8 mouse cellular contexts compared by ENCODE assay signal in the genomic region with DNA sequence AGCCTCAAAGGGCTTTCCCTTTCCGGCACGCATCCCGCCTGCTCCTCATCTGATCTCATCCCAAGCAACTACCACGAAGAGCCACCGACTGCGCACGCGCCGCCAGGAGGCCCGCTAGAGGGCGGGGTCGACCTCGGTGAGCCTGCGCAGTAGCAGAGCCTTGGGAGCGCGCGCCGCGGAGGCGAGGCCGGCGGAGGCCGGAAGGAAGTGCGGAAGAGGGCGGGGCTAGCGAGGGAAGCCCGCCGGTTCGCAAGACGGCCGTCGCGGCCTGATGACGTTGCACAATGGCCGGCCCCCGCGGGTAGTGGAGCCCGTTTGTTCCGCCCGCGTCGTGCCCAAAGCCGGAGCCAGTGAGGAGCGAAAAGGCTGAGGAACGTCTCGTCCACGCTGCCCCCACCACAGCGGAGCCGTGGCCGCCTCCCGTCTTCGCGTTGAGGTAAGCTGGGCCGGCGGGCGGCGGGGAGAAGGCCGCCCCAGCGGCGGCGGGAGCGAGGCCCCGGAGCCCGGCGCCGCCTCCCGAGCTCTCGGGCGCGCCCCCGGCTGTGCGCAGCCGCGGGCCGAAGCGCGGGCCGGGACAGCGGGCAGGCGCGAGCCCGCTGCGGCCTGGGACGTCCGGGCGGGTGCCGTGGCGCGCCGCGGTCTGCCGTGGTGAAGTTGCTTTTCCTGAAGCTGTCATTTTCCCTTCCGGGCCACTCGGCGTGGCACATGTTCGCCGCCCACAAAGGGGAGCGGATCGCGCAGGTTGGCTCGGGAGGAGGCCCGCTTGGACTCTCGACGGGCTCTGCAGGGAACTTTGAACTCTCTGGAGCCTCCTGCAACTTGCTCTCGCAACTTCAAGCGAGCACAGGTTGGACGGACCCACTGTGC. TPM values are rescaled to one million over a fixed set of nuclear protein-coding genes. Genes with fewer than 3 reads are reported as not detected.
DNase-seq lines count a peak whose midpoint lies in the region; ATAC-seq and TF ChIP-seq lines count a peak whose summit lies in the region.

A gene (plus strand): TSS at position 245 of the 867 bp plus-strand sequence.

- under 1% methylated on average over 107 of the region's 107 CpGs for WGBS in cerebellum, adult 2 months
- under 1% methylated on average over 102 of the region's 107 CpGs for WGBS in forebrain, postnatal 0 days
- under 1% methylated on average over 107 of the region's 107 CpGs for WGBS in lung, embryonic 15.5 days

- peak within 1 kb of the TSS; percentile 83 to 84 for H3K4me3 ChIP-seq in MEL (ENCODE audit: control insufficient read depth in 1 of 2, insufficient read depth in 1 of 2, low read depth in 2 of 2, low read length in 2 of 2)
- H3K4me3 ChIP-seq in cerebellum, adult 2 months (replicated peaks; ENCODE audit: insufficient read depth, low read depth, low read length) = peak within 1 kb of the TSS; percentile 78
- H3K4me3 ChIP-seq in forebrain, postnatal 0 days (ENCODE audit: low read depth, low read length) = peak within 1 kb of the TSS; percentile 93
- H3K4me3 ChIP-seq in lung, embryonic 15.5 days = peak within 1 kb of the TSS; percentile 96

- TF ChIP-seq EP300 in MEL (IDR thresholded peaks at IDR 0.05; ENCODE audit: low read depth in 1 of 2, low read length in 2 of 2) = peak in 1 of 2 experiments; percentile 9; a peak in 1 of 4 replicates

- H3K9ac ChIP-seq in MEL (ENCODE audit: control insufficient read depth, low read depth, low read length, poor library complexity, severe bottlenecking) = peak within 1 kb of the TSS; percentile 94
- H3K9ac ChIP-seq in forebrain, postnatal 0 days = peak within 1 kb of the TSS; percentile 87
- peak within 1 kb of the TSS; percentile 97 for H3K9ac ChIP-seq in lung, embryonic 15.5 days

- peaks cover 50% of the 10 kb centered on the region for H3K79me2 ChIP-seq in MEL (ENCODE audit: control insufficient read depth, insufficient read depth, low read length, poor library complexity)

- peak; percentile 97 for ATAC-seq in forebrain, postnatal 0 days
- ATAC-seq in lung, embryonic 15.5 days (ENCODE audit: borderline replicate concordance, extremely low read depth, low FRiP score, low TSS enrichment) = peak; percentile 96

- H3K27ac ChIP-seq in MEL (ENCODE audit: control insufficient read depth, low read depth, low read length) = peak within 1 kb of the TSS; percentile 89
- H3K27ac ChIP-seq in cerebellum, adult 2 months (ENCODE audit: insufficient read depth, low read length) = peak within 1 kb of the TSS; percentile 72
- H3K27ac ChIP-seq in forebrain, postnatal 0 days (ENCODE audit: low read depth, low read length) = peak within 1 kb of the TSS; percentile 90
- peak within 1 kb of the TSS; percentile 96 for H3K27ac ChIP-seq in lung, embryonic 15.5 days

- peak; percentile 99 for DNase-seq in MEL (ENCODE audit: low read depth, low spot score)
- peak; percentile 99 to 100 for DNase-seq in cerebellum, adult 2 months
- peak; percentile 100 for DNase-seq in forebrain, postnatal 0 days
- DNase-seq in heart, postnatal 4 days = peak; percentile 100
- peak; percentile 98 to 99 for DNase-seq in layer of hippocampus, adult 8-10 months (ENCODE audit: low spot score in 2 of 2)
- DNase-seq in ovary, adult 18-20 months (ENCODE audit: low spot score) = peak; percentile 99
- peak; percentile 99 for DNase-seq in thymus, postnatal 0 days (ENCODE audit: low spot score)

- peaks cover under 1 to 30% of the 10 kb centered on the region in 2 experiments; a peak in 3 of 4 replicates for H3K4me1 ChIP-seq in MEL (ENCODE audit: control insufficient read depth in 1 of 2, insufficient read depth in 2 of 2, low read length in 2 of 2)
- peaks cover 3% of the 10 kb centered on the region; the same call in 1 of the 2 replicates for H3K4me1 ChIP-seq in cerebellum, adult 2 months (ENCODE audit: control insufficient read depth, insufficient read depth, low read length)
- H3K4me1 ChIP-seq in forebrain, postnatal 0 days (ENCODE audit: insufficient read depth) = peaks cover 10% of the 10 kb centered on the region
- peaks cover 12% of the 10 kb centered on the region for H3K4me1 ChIP-seq in lung, embryonic 15.5 days

- H3K27me3 ChIP-seq in MEL (ENCODE audit: control insufficient read depth in 1 of 2, insufficient read depth in 2 of 2, low read length in 2 of 2) = no peaks in the 10 kb centered on the region
- no peaks in the 10 kb centered on the region for H3K27me3 ChIP-seq in cerebellum, adult 2 months (ENCODE audit: control insufficient read depth, insufficient read depth, low read length)
- no peaks in the 10 kb centered on the region for H3K27me3 ChIP-seq in forebrain, postnatal 0 days (ENCODE audit: insufficient read depth, low read length)
- no peaks in the 10 kb centered on the region for H3K27me3 ChIP-seq in lung, embryonic 15.5 days

- H3K9me3 ChIP-seq in MEL (replicated peaks; ENCODE audit: insufficient read depth, low read length) = no peaks in the 10 kb centered on the region
- H3K9me3 ChIP-seq in forebrain, postnatal 0 days (ENCODE audit: low read length) = no peaks in the 10 kb centered on the region
- no peaks in the 10 kb centered on the region for H3K9me3 ChIP-seq in lung, embryonic 15.5 days

- no peak for TF ChIP-seq RAD21 in MEL (IDR thresholded peaks at IDR 0.05; ENCODE audit: low read depth, low read length)

- no peak for TF ChIP-seq CTCF in MEL (IDR thresholded peaks at IDR 0.05 in 2 of 3, conservative IDR thresholded peaks at IDR 0.05 in 1 of 3; ENCODE audit: control insufficient read depth in 1 of 3, insufficient read depth in 1 of 3, low read depth in 2 of 3, low read length in 3 of 3, poor library complexity in 1 of 3, severe bottlenecking in 1 of 3)
- no peak for TF ChIP-seq CTCF in cerebellum, adult 2 months (IDR thresholded peaks at IDR 0.05; ENCODE audit: borderline replicate concordance, insufficient read depth, low read depth, low read length)
- TF ChIP-seq CTCF in forebrain, postnatal 0 days (IDR thresholded peaks at IDR 0.05; ENCODE audit: low read depth) = peak; percentile 69

- H3K36me3 ChIP-seq in MEL (ENCODE audit: control insufficient read depth in 1 of 2, insufficient read depth in 2 of 2, low read length in 2 of 2) = peaks cover 12 to 22% of the 10 kb centered on the region in 2 experiments
- peaks cover 10% of the 10 kb centered on the region for H3K36me3 ChIP-seq in forebrain, postnatal 0 days (ENCODE audit: insufficient read depth)
- peaks cover 22% of the 10 kb centered on the region; the same call in 1 of the 2 replicates for H3K36me3 ChIP-seq in lung, embryonic 15.5 days

- peak within 1 kb of the TSS; percentile 83 for H3K4me2 ChIP-seq in forebrain, postnatal 0 days (ENCODE audit: low read depth)
- H3K4me2 ChIP-seq in lung, embryonic 15.5 days = peak within 1 kb of the TSS; percentile 78

- TF ChIP-seq POLR2A in MEL (IDR thresholded peaks at IDR 0.05; ENCODE audit: control insufficient read depth in 1 of 2, insufficient read depth in 1 of 2, low read depth in 1 of 2, low read length in 2 of 2, poor library complexity in 1 of 2) = peak; percentile 56 to 94; a peak in 2 of 4 replicates
- peak; percentile 93 for TF ChIP-seq POLR2A in cerebellum, adult 2 months (IDR thresholded peaks at IDR 0.05; ENCODE audit: borderline replicate concordance, insufficient read depth, low read length)

TF ChIP-seq in MEL, 35 proteins besides CTCF, POLR2A, EP300 and RAD21 (continues in another document):
- TF ChIP-seq UBTF (IDR thresholded peaks at IDR 0.05; ENCODE audit: borderline replicate concordance, insufficient read depth, low read depth, low read length) (no peak), USF2 (IDR thresholded peaks at IDR 0.05; ENCODE audit: borderline replicate concordance in 1 of 2, insufficient read depth in 1 of 2, low read depth in 1 of 2, low read length in 2 of 2) (no peak), ELF1 (IDR thresholded peaks at IDR 0.05; ENCODE audit: low read depth, low read length) (peak; percentile 90), SMC3 (IDR thresholded peaks at IDR 0.05; ENCODE audit: low read depth, low read length) (no peak), ETS1 (IDR thresholded peaks at IDR 0.05; ENCODE audit: low read depth, low read length) (0 out of 2 replicates have a peak, but pooled peaks have one; percentile 36), MAFK (IDR thresholded peaks at IDR 0.05; ENCODE audit: borderline replicate concordance, low read depth, low read length) (no peak), TBP (IDR thresholded peaks at IDR 0.05; ENCODE audit: low read depth, low read length) (peak; percentile 66), MEF2A (IDR thresholded peaks at IDR 0.05; ENCODE audit: extremely low read depth, insufficient replicate concordance, low read depth, low read length, poor library complexity, severe bottlenecking) (peak; percentile 28; the same call in 1 of the 2 replicates), USF1 (IDR thresholded peaks at IDR 0.05; ENCODE audit: low read depth, low read length) (no peak), CHD1 (IDR thresholded peaks at IDR 0.05; ENCODE audit: low read depth, low read length) (0 out of 2 replicates have a peak, but pooled peaks have one; percentile 13), HCFC1 (IDR thresholded peaks at IDR 0.05; ENCODE audit: low read depth, low read length) (peak; percentile 92), MAZ (IDR thresholded peaks at IDR 0.05; ENCODE audit: low read depth, low read length) (no peak), NELFE (IDR thresholded peaks at IDR 0.05; ENCODE audit: low read depth, low read length) (peak; percentile 92), SIN3A (IDR thresholded peaks at IDR 0.05; ENCODE audit: low read length) (peak; percentile 82), ZC3H11A (IDR thresholded peaks at IDR 0.05; ENCODE audit: low read depth, low read length) (no peak), POLR2AphosphoS2 (IDR thresholded peaks at IDR 0.05; ENCODE audit: low read length) (peak; percentile 92), NRF1 (IDR thresholded peaks at IDR 0.05; ENCODE audit: insufficient read depth, low read depth, low read length, poor library complexity, severe bottlenecking) (peak; percentile 95), GABPA (IDR thresholded peaks at IDR 0.05; ENCODE audit: low read depth, low read length) (no peak), GATA1 (IDR thresholded peaks at IDR 0.05; ENCODE audit: low read depth, low read length) (no peak), MYB (IDR thresholded peaks at IDR 0.05; ENCODE audit: low read depth, low read length) (no peak)

RNA-seq across cellular contexts. Expression of the gene that starts here (rescaled TPM):
- total RNA-seq in MEL (2012; rRNA removed) = 84.3 and 98.5 TPM in 2 replicates
- 100 to 1,000 TPM in 1 of 2 experiments, 10 to 100 TPM in 1; 30.2 to 122 TPM for polyA plus RNA-seq in MEL (2012; ENCODE audit: insufficient read depth in 1 of 2, insufficient read length in 2 of 2, low read depth in 1 of 2, low replicate concordance in 2 of 2, missing spikeins in 1 of 2)
- polyA plus RNA-seq in cerebellum, adult 2 months (2012; rRNA removed) = 39.2 and 40.1 TPM in 2 replicates
- 38.1 and 40.9 TPM in 2 replicates for total RNA-seq in forebrain, postnatal 0 days (2014; rRNA removed)
- polyA plus RNA-seq in forebrain, postnatal 0 days (2015; fragmentation: Nextera tagmentation; extraction: Ambion mirVana) = 23.8 and 27.3 TPM in 2 replicates
- 10 to 100 TPM; 28.4 to 31.1 TPM for total RNA-seq in heart, postnatal 4 days (2021)
- total RNA-seq in layer of hippocampus, adult 8-10 months (2022) = 10 to 100 TPM; 39.6 to 42.7 (median 40.9) TPM
- 53.3 and 55.1 TPM in 2 replicates for polyA plus RNA-seq in lung, embryonic 15.5 days (2015; fragmentation: Nextera tagmentation; extraction: Ambion mirVana)
- polyA plus RNA-seq in thymus, postnatal 0 days (2015; fragmentation: Nextera tagmentation; extraction: Ambion mirVana) = 41.0 and 41.7 TPM in 2 replicates

Comparison
In these comparisons a context has a peak if more than half of its experiments do, and no peak if none do; other contexts are left out.
1. Peak in every context shown above with its lines: DNase-seq, ATAC-seq, H3K4me3 ChIP-seq and H3K27ac ChIP-seq.